Mouse (Mus musculus) ovary, postnatal 10 days (tissue): Measurements from ENCODE around the gene Glt1d1.

Experiments used
- DNase-seq: peaks from one replicate; pipeline ENCODE4 v3.0.0; 2022; ENCODE audit warnings: low spot score

Glt1d1 gene

GRCm38 (mm10) chr5:127631671-127632070 lies 391 bp upstream of the Glt1d1 start:
- no peak for DNase-seq

DNA sequence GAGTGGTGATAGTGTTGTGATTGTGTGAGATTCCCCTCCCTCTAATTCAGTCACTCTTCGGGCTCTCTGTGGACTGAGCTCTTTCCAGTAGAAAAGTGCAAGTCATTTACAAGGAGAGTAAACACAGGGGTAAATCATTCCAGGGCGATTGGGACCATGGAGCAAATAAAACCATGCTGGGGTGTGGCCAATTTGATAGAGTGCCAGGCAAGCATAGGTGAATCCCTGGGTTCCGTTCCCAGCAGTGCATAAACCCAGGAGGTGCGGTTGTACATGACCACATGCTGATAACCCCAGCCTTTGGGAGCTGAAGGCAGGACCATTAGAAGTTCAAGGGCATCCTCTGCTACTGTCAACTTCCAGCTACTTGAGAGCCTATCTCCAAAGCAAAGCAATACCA lies 1.1 kb downstream of the Glt1d1 start:
- DNase-seq = no peak

GRCm38 (mm10) chr5:127633666-127634065 lies 1.6 kb downstream of the Glt1d1 start:
- DNase-seq = no peak

DNA sequence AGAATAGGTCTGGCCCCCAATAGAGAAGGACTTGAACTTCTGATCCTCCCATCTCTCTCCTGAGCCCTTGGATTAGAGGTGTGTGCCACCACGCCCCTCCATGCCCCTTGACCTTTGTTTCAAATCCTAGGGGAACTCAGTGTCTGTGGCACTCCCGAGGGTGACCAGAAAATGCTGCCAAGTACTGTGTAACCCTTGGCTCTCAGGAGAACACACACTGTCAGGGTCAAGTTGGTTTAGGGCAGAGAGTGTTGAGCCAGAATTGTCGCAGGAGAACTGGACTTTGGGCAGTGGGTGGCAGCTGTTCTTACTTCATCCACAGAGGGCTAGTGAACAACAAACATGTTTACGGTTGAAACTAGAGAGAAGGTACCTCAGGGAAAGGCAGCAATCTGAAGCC lies 5.6 kb downstream of the Glt1d1 start:
- DNase-seq = no peak

GRCm38 (mm10) chr5:127638177-127638576 lies 6.1 kb downstream of the Glt1d1 start:
- no peak for DNase-seq

DNA sequence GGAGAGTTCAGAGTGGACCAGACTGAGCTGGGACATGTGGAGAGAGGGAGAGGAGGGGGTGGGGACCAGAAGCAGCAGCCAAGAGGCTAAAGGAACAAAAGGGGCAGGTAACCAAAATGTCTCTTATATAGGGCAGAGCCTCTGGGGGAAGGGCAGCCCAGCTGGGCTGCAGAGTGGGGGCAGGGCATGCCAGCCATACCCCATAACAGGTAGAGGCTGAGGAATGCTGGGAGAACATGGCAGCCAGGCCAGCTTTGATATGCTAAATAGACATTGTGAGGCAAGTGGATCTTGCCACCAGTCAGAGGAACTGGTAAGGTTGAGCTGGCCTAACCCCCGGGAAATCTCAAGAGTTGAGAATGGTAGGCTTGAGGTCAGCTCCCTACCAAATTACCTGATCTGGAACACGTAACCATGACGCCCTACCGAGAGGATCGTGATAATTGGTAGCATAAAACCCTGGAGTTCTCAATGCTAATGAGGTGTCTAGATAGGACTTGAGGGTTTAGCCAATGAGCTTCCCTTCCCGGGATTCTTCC lies 7.1 kb downstream of the Glt1d1 start:
- DNase-seq = no peak

GRCm38 (mm10) chr5:127639635-127640034 lies 7.6 kb downstream of the Glt1d1 start:
- no peak for DNase-seq

- no peak for DNase-seq
Observed at GRCm38 (mm10) chr5:127640359-127640758, 8.3 kb downstream of the Glt1d1 start.

GRCm38 (mm10) chr5:127641185-127641958 lies 9.3 kb downstream of the Glt1d1 start:
- no peak for DNase-seq

GRCm38 (mm10) chr5:127648046-127648445 lies 16.0 kb downstream of the Glt1d1 start:
- DNase-seq = no peak

- DNase-seq = no peak
Observed at GRCm38 (mm10) chr5:127649077-127649476, 17.0 kb downstream of the Glt1d1 start.

DNA sequence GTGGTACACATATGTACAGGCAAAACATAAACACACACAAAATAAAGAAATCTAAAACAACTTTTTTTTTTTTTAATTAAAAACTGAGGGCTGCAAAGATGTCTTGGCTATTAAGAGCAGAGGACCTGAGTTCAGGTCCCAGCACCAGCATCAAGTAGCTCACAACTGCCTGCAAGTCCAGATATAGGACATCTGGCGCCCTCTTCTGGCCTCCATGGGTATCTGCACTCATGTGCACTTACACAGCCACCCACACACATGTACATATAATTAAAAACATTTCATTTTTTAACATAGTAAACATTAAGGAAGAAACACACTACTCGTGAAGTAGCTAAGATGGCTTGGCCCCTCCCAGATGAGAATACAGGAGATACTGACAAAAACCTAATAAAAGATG lies 26.2 kb downstream of the Glt1d1 start:
- no peak for DNase-seq

DNA sequence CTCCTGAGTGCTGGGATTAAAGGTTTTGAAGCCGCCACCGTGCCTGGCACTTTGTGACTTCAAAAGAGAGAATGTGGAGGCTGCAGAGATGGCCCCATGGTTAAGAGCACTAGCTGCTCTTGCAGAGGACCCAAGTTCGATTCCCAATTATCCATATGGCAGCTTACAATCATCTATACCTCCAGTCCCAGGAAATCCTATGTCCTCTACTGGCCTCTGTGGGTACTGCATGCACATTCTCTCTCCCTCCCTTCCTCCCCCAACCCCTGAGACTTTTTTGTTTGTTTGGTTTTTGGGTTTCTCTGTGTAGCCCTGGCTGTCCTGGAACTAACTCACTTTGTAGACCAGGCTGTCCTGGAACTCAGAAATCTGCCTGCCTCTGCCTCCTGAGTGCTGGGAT lies 27.2 kb downstream of the Glt1d1 start:
- no peak for DNase-seq

DNA sequence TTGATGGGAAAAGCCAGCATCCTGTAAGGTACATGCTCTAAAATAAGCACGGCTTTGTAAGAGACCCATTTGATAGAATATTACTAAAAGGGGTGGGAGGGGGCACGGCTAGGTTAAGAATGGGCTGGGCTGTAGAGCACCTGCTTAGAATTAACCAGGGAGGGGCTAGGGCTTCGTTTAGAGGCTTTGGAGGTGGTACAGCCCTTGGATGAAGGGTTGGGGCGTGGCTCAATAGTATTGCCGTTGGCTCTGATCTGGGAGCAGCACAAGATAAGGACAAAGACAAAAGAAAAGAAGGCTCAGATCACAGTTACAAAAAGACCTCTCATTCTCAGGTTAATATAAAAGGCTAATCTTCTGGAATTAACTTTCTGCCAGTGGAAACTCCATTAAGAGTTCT lies 28.2 kb downstream of the Glt1d1 start:
- no peak for DNase-seq

- DNase-seq = no peak
Observed at GRCm38 (mm10) chr5:127660979-127661378, 28.9 kb downstream of the Glt1d1 start.

GRCm38 (mm10) chr5:127673913-127674312 lies 41.9 kb downstream of the Glt1d1 start:
- DNase-seq = no peak

GRCm38 (mm10) chr5:127677561-127677960 lies 45.5 kb downstream of the Glt1d1 start:
- DNase-seq = no peak

DNA sequence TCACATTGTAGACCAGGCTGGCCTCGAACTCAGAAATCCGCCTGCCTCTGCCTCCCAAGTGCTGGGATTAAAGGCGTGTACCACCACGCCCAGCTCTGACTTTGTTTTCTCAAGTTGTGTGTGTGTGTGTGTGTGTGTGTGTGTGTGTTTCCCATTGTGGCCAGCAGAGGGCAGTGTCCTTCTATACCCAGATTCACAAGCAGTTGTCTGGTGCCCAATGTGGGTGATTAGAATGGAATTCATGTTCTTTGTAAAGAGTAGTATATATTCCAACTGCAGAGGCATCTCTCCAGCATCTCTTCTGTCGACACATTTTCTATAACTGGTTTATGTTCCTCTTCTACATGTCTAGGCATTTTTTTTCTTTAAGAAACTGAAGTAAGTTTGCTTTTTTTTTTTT lies 46.4 kb downstream of the Glt1d1 start:
- no peak for DNase-seq

DNA sequence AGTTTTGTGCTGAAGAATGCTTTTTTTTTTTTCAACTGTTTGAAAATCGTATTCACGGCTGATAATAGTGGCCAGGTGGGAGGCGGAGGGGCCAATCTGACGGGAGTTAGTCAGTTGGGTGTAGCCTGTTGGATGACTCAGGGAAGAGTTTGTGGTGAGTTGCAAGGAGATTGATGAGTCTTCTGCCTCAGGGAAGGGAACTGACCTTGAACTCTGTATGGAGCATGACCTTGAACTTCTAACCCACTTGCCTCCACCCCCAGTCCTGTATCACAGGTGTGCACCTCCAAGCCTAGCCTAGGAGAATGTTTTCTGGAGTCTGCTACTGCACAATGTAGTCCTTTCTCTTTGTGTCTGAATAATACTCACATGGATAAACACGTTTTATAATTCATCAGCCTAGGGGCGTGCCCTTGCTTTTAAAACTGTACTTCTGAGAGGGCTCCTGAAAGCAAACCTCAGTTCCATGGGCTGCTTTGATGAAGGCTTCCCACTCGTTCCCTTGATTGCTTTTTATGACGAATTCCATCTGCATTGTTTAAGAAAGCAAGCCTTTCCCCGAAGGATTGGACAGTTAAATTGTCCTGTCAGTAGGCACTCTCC lies 56.6 kb downstream of the Glt1d1 start:
- DNase-seq = no peak

GRCm38 (mm10) chr5:127691085-127691484 lies 59.0 kb downstream of the Glt1d1 start:
- no peak for DNase-seq

DNA sequence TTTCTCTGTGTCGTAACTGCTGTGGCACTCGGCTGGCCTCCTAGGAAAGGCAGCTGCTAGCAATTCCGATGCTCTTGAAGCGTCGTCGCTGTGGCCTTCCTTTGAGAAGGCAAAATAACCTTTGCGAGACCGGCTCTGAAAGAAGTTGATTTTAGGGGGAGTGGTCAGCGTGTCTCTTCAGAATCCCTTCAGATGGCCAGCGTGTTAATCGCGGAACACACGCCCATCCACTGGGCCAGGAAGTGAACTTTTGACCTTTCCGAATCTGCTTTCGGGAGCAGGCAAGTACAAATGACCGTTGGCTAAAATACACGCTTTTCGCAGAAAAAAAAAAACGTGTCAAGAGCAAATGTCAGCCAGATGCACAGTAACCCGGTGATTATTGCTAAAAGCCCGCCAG lies 59.5 kb downstream of the Glt1d1 start:
- DNase-seq = no peak

- DNase-seq = no peak
Observed at GRCm38 (mm10) chr5:127695898-127696297, 63.8 kb downstream of the Glt1d1 start.

DNA sequence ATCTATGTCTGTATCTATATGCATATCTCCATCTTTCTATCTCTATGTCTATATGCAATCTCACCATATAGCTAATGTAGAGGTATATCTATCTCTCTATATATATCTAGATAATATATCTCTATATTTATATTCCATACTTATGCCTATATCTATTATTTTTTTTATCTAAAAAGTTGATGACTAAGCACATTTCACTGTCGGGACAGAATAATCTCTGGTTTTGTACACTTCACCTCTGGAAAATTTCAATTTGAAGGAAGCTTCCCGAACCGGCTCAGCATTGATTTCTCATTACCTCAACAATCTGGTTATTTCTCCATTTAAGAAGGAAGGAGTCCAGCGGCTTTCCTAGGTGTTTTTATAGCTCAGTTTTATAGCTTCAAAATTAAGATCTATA lies 64.5 kb downstream of the Glt1d1 start:
- DNase-seq = no peak

GRCm38 (mm10) chr5:127698525-127698924 lies 66.5 kb downstream of the Glt1d1 start:
- no peak for DNase-seq
